Mouse (Mus musculus): ENCODE results near the gene Btk. TPM values are rescaled to one million over a fixed set of nuclear protein-coding genes. Genes with fewer than 3 reads are reported as not detected.

Btk gene
- polyA plus RNA-seq, 1 experiment: 14.4 TPM

- Histone ChIP-seq H3K27me3 (ENCODE audit: control insufficient read depth, insufficient read depth, low read length) (no peaks in the 10 kb centered on the region), H3K4me1 (ENCODE audit: control insufficient read depth, insufficient read depth, insufficient read length) (no peaks in the 10 kb centered on the region), H3K27ac (ENCODE audit: insufficient read depth, low read length) (no peak overlapping the region), H3K4me3 (ENCODE audit: extremely low read depth, insufficient read depth, insufficient read length) (no peak overlapping the region), H3K36me3 (ENCODE audit: control insufficient read depth, insufficient read depth, low read length) (no peaks in the 10 kb centered on the region)
- DNase-seq (ENCODE audit: low read depth in 1 of 2, low spot score in 2 of 2): peak in 1 of 2 experiments; percentile 21
- no peak for TF ChIP-seq CTCF (IDR thresholded peaks at IDR 0.05; ENCODE audit: extremely low read depth, insufficient read depth, insufficient read length, insufficient replicate concordance)
- TF ChIP-seq POLR2A (IDR thresholded peaks at IDR 0.05; ENCODE audit: low read depth, low read length): no peak
- 51% methylated on average over 2 of the region's 2 CpGs for WGBS
Observed at GRCm38 (mm10) chrX:134614306-134614705, 30.9 kb upstream of the Btk start.

GRCm38 (mm10) chrX:134612285-134612959, 29.1 kb upstream of the Btk start:
- 35% methylated on average over 15 of the region's 15 CpGs for WGBS
- DNase-seq (ENCODE audit: low read depth in 1 of 2, low spot score in 2 of 2): peak in 1 of 2 experiments; percentile 2
- no peak overlapping the region for H3K27ac ChIP-seq (ENCODE audit: insufficient read depth, low read length)

DNA sequence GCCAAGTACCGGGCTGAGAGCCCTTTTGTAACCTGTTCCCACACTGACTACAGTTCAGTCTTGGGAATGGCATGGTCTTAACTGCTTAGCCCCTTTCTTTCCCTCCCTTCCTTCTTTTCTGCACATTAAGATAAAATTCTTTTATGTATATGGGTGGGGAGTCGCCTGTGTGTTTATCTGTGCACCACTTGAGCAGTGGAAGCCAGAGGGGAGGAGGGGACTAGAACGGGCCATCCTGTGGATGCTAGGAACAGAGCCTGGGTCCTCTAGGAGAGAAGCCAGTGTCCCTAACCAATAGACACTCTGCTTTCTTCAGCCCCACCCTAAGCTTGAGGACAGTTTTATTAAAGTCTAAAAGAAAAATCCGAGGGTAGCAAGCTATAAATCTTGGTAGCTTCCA, 27.6 kb upstream of the Btk start:
- Histone ChIP-seq H3K27ac (ENCODE audit: insufficient read depth, low read length) (no peak overlapping the region), H3K36me3 (ENCODE audit: control insufficient read depth, insufficient read depth, low read length) (0 out of 2 replicates have a peak, but pooled peaks cover 2% of the 10 kb centered on the region), H3K27me3 (ENCODE audit: control insufficient read depth, insufficient read depth, low read length) (no peaks in the 10 kb centered on the region), H3K4me1 (ENCODE audit: control insufficient read depth, insufficient read depth, insufficient read length) (no peaks in the 10 kb centered on the region), H3K4me3 (ENCODE audit: extremely low read depth, insufficient read depth, insufficient read length) (no peak overlapping the region)
- TF ChIP-seq POLR2A (IDR thresholded peaks at IDR 0.05; ENCODE audit: low read depth, low read length) (no peak), CTCF (IDR thresholded peaks at IDR 0.05; ENCODE audit: extremely low read depth, insufficient read depth, insufficient read length, insufficient replicate concordance) (no peak)
- DNase-seq (ENCODE audit: low read depth in 1 of 2, low spot score in 2 of 2): no peak
- 78% methylated on average over 4 of the region's 4 CpGs for WGBS

More at GRCm38 (mm10) chrX:134612285-134612959, 29.1 kb upstream of the Btk start:
- TF ChIP-seq POLR2A (IDR thresholded peaks at IDR 0.05; ENCODE audit: low read depth, low read length) (no peak), CTCF (IDR thresholded peaks at IDR 0.05; ENCODE audit: extremely low read depth, insufficient read depth, insufficient read length, insufficient replicate concordance) (no peak)
- H3K36me3 ChIP-seq (ENCODE audit: control insufficient read depth, insufficient read depth, low read length): no peaks in the 10 kb centered on the region
- no peaks in the 10 kb centered on the region for H3K27me3 ChIP-seq (ENCODE audit: control insufficient read depth, insufficient read depth, low read length)
- peak overlapping the region; percentile 47 for H3K4me3 ChIP-seq (ENCODE audit: extremely low read depth, insufficient read depth, insufficient read length)
- H3K4me1 ChIP-seq (ENCODE audit: control insufficient read depth, insufficient read depth, insufficient read length): no peaks in the 10 kb centered on the region

GRCm38 (mm10) chrX:134609472-134609871, 26.1 kb upstream of the Btk start:
- DNase-seq (ENCODE audit: low read depth in 1 of 2, low spot score in 2 of 2): no peak
- 15% methylated on average over 4 of the region's 4 CpGs for WGBS
- TF ChIP-seq POLR2A (IDR thresholded peaks at IDR 0.05; ENCODE audit: low read depth, low read length): no peak
- no peak for TF ChIP-seq CTCF (IDR thresholded peaks at IDR 0.05; ENCODE audit: extremely low read depth, insufficient read depth, insufficient read length, insufficient replicate concordance)
- Histone ChIP-seq H3K4me3 (ENCODE audit: extremely low read depth, insufficient read depth, insufficient read length) (no peak overlapping the region), H3K36me3 (ENCODE audit: control insufficient read depth, insufficient read depth, low read length) (0 out of 2 replicates have a peak, but pooled peaks cover 2% of the 10 kb centered on the region), H3K27ac (ENCODE audit: insufficient read depth, low read length) (no peak overlapping the region), H3K4me1 (ENCODE audit: control insufficient read depth, insufficient read depth, insufficient read length) (no peaks in the 10 kb centered on the region), H3K27me3 (ENCODE audit: control insufficient read depth, insufficient read depth, low read length) (no peaks in the 10 kb centered on the region)

DNA sequence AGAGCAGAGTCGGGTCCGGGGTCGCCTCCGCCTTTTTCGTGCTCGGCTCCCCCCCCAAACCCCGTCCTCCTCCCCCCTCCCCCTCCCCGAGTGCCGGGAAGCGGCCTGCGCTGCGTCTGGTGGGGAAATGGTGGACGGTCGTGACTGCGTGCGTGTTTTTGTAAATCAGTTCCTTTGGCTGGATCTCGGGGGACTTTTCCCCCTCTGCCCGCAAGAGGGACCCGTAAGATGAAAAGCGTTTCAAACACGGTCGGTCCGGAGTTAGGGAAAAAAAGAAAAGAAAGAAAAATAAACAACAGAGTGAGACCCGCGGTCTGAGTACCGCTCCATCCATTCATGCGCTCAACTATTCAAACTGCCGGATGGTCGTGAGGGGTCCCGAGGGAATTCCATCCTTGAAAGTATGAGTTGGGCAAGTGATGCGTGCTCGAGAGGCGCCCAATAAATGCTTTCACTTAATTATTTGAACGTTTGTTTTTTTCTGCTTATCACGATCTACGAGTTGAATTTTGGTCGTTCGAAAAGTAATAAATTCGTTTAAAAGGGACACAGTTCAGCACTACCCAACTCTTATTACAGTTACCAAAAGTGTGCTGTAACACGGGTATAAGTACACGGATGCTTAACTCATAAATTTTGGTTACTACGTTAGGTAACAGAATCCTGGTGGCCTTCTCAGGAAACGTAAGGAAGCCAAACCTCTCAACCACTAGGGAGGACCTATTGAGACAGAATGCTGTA, 18.2 kb upstream of the Btk start:
- Histone ChIP-seq H3K36me3 (ENCODE audit: control insufficient read depth, insufficient read depth, low read length) (no peaks in the 10 kb centered on the region), H3K27me3 (ENCODE audit: control insufficient read depth, insufficient read depth, low read length) (no peaks in the 10 kb centered on the region), H3K4me3 (ENCODE audit: extremely low read depth, insufficient read depth, insufficient read length) (peak overlapping the region; percentile 72), H3K27ac (ENCODE audit: insufficient read depth, low read length) (peak overlapping the region; percentile 94), H3K4me1 (ENCODE audit: control insufficient read depth, insufficient read depth, insufficient read length) (no peaks in the 10 kb centered on the region; the same call in 1 of the 2 replicates)
- DNase-seq (ENCODE audit: low read depth in 1 of 2, low spot score in 2 of 2): peak in 1 of 2 experiments; percentile 23
- TF ChIP-seq CTCF (IDR thresholded peaks at IDR 0.05; ENCODE audit: extremely low read depth, insufficient read depth, insufficient read length, insufficient replicate concordance) (no peak), POLR2A (IDR thresholded peaks at IDR 0.05; ENCODE audit: low read depth, low read length) (no peak)
- WGBS: 22% methylated on average over 42 of the region's 43 CpGs

- 28% methylated on average over 33 of the region's 33 CpGs for WGBS
- H3K4me3 ChIP-seq (ENCODE audit: extremely low read depth, insufficient read depth, insufficient read length): peak within 1 kb of the TSS; percentile 81
Observed at GRCm38 (mm10) chrX:134600659-134601379, 17.4 kb upstream of the Btk start, which contains the start of the genes Gla and Hnrnph2. TSS of gene Gla (minus strand) at chrX:134601125. TSS of gene Hnrnph2 (plus strand) at chrX:134601179.

More at GRCm38 (mm10) chrX:134600659-134601379, 17.4 kb upstream of the Btk start, which contains the start of the genes Gla and Hnrnph2:
- H3K4me1 ChIP-seq (ENCODE audit: control insufficient read depth, insufficient read depth, insufficient read length): no peaks in the 10 kb centered on the region; the same call in 1 of the 2 replicates
- no peaks in the 10 kb centered on the region for H3K27me3 ChIP-seq (ENCODE audit: control insufficient read depth, insufficient read depth, low read length)
- H3K36me3 ChIP-seq (ENCODE audit: control insufficient read depth, insufficient read depth, low read length): no peaks in the 10 kb centered on the region
- peak; percentile 84 to 97 for DNase-seq (ENCODE audit: low read depth in 1 of 2, low spot score in 2 of 2)
- TF ChIP-seq CTCF (IDR thresholded peaks at IDR 0.05; ENCODE audit: extremely low read depth, insufficient read depth, insufficient read length, insufficient replicate concordance): no peak
- no peak; the same call in 1 of the 2 replicates for TF ChIP-seq POLR2A (IDR thresholded peaks at IDR 0.05; ENCODE audit: low read depth, low read length)
- peak within 1 kb of the TSS; percentile 94 for H3K27ac ChIP-seq (ENCODE audit: insufficient read depth, low read length)

All from spleen, adult 2 months (tissue).